Mouse (Mus musculus) adrenal gland, postnatal 14 days (tissue): ENCODE results near the gene Elmod1. TPM values are rescaled to one million over a fixed set of nuclear protein-coding genes. Genes with fewer than 3 reads are reported as not detected.
A peak's percentile ranks its signal among the peaks of the same experiment; 100 is the strongest.
"Not testable (repeated sequence)": the region's sequence is repeated elsewhere in the genome, so short reads cannot be mapped to it uniquely, and the experiment has no call there.

Experiments used
- DNase-seq: peaks from one replicate; pipeline ENCODE4 v3.0.0; 2021; ENCODE audit warnings: mixed read lengths
- long read RNA-seq, 2 experiments: library from polyadenylated mRNA; stranded (forward); transcript quantifications; one replicate each; pipeline ENCODE4 v2.0.0; 2021
- total RNA-seq: library from RNA; stranded (reverse); gene quantifications from 2 replicates; pipeline ENCODE4 v1.2.3, GENCODE M21; 2021

Gene Elmod1
- total RNA-seq = 3.8 and 3.9 TPM in 2 replicates
- long read RNA-seq, experiment 1, partial matches to known transcripts = 0 of 1 reads
- long read RNA-seq, experiment 1, other reads (novel, unspliced or antisense) = 0 of 1 reads
- long read RNA-seq, experiment 2 = 0 reads

DNA sequence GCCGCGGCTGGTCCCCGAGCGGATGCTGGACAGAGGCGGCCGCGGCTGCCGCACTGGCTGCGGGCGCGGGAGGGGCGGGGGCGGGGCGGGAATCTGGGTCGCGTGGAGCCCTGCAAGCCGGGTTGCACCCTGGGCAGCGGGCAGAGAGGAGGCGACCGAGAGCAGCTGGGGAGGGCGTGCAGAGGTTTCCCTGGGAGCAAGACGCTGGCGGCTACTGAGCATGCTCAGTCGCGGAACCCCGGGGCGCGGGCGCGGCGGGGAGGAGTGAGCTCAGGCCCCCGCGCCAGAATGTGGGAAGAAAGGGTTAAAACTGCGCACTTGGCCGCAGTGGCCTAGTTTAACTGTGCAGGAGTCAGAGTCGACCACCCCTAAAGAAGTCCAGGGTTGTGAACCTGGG, at the start of gene Elmod1:
Elmod1 (minus strand) TSS at position 180 of the 397 bp plus-strand sequence.
- DNase-seq = peak; percentile 78

GRCm38 (mm10) chr9:54022795-54023194, 47.7 kb upstream of the Elmod1 start:
- DNase-seq = no peak

GRCm38 (mm10) chr9:53994528-53994927, 19.4 kb upstream of the Elmod1 start:
- DNase-seq = no peak

DNA sequence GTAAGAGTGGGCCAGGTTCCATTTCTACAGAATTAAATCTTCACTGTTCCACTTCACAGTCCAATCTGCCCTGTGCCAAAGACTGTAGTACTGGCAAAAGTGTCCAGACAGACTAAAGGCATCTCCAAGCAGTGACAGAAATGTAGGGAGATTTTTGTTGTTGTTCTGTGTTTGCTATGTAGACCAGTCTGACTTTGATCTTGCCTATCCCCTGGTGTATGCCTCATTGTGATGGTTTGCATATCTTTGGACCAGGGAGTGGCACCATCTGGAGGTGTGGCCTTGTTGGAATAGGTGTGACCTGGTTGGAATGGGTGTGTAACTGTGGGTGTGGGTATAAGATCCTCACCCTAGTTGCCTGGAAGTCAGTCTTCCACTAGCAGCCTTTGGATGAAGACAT, 17.5 kb upstream of the Elmod1 start:
- DNase-seq = not testable (repeated sequence)

- peak; percentile 42 for DNase-seq
Measured at GRCm38 (mm10) chr9:53990921-53991320, 15.8 kb upstream of the Elmod1 start.

GRCm38 (mm10) chr9:53986972-53987371, 11.9 kb upstream of the Elmod1 start:
- peak; percentile 42 for DNase-seq

DNA sequence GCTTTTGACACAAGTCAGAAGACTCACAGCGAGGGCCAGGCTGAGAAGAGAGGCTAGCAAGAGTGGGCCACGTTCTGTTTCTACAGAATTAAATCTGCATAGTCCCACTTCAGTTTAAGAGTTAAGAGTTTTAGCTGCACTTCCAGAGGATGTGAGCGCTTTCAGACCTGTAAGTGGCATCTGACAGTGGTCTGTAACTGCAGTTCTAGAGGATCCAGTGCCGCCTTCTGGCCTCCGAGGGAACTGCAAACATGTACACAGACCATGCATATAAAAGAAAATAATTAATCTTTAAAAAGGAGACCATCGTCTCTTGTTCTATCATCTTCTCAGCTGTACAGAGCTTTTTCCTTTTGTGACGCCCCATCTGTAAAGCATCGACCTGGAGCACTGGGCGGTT, 9.8 kb upstream of the Elmod1 start:
- peak; percentile 62 for DNase-seq

GRCm38 (mm10) chr9:53974328-53975121, 576 bp downstream of the Elmod1 start:
- peak; percentile 21 for DNase-seq

GRCm38 (mm10) chr9:53973929-53974327, 1.2 kb downstream of the Elmod1 start:
- no peak for DNase-seq

- DNase-seq = no peak
Measured at GRCm38 (mm10) chr9:53973241-53973640, 1.9 kb downstream of the Elmod1 start.

- DNase-seq = no peak
Measured at GRCm38 (mm10) chr9:53972358-53972757, 2.7 kb downstream of the Elmod1 start.

- no peak for DNase-seq
Measured at GRCm38 (mm10) chr9:53967610-53968368, 7.3 kb downstream of the Elmod1 start.

GRCm38 (mm10) chr9:53957021-53957420, 18.1 kb downstream of the Elmod1 start:
- DNase-seq = no peak

DNA sequence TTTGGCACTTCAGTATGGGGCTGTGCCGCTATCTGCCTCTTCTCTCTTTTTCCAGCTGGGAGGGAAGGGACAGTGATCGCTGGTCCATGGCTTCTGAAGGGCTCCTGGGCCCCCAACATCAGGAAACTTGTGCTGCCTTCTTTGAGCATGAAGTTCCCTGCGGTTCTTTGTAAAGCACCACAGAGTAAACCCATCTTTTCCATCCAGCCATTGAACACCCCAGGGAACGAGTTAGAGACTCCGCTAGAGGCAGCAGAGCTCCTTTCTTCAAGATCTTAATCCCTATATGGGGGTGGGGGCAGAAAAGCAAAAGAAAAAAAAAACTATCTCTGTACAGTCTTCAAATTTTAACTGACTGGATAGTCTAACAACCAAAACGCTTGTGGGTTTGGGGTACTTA, 20.2 kb downstream of the Elmod1 start:
- DNase-seq = no peak

DNA sequence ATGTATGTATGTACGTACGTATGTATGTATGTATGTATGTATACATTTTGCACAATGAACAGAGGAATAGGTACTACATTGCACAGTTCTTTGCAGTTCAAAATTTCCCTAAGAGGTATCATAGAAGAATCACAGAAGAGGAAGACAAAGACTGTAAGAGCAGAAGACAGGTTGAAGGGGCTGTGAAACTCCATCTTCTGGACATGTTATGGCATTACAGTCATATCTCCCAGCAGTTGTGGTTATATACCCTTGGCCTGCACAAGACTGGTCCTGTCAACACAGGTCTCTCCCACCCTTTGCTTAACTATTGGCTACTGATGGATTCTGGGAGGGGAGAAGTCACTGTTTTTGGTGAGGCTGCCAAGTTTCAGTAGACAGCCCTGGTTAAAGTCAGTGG, 27.6 kb downstream of the Elmod1 start:
- no peak for DNase-seq

DNA sequence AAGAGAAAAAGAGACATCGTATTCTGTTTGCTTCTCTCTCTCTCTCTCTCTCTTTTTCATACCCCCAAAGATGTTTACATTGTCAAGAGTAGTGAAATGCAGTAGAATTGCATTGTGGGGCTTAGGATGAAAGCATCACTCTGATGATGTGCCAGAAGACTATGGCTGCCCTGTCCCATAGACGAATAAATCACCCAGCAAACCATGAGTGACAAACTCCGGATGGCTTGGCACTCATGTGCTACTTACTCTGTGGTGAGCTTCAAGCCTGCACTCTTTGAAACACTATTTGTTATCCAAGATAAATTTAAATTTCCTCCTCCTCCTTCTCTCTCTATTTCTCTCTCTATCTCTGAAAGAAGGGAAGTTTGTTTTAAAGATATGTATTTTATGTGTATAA, 36.5 kb downstream of the Elmod1 start:
- DNase-seq = no peak

GRCm38 (mm10) chr9:53934179-53934578, 40.9 kb downstream of the Elmod1 start:
- peak; percentile 52 for DNase-seq

- no peak for DNase-seq
Measured at GRCm38 (mm10) chr9:53933375-53933774, 41.7 kb downstream of the Elmod1 start.

DNA sequence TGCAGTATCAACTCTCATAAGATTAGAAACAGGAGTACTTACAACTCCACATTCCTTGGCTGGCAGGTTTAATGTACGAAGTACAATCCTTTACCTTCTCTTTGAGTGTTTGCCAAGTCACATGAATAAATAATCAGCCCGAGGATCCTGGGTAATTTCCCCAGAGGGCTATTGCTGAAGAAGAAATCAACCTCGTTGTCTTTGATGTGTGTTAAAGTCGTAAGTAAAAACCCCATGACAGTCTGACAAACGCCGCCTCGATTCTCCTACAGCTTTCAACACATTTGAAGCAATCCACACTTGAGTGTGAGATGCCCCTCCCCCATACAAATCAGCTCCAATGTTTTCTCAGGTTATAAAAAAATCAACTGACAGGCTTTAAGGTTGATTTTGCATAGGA, 44.2 kb downstream of the Elmod1 start:
- no peak for DNase-seq

- DNase-seq = no peak
Measured at GRCm38 (mm10) chr9:53921061-53921460, 54.0 kb downstream of the Elmod1 start.

GRCm38 (mm10) chr9:53915929-53916721, 59.0 kb downstream of the Elmod1 start:
- no peak for DNase-seq

DNA sequence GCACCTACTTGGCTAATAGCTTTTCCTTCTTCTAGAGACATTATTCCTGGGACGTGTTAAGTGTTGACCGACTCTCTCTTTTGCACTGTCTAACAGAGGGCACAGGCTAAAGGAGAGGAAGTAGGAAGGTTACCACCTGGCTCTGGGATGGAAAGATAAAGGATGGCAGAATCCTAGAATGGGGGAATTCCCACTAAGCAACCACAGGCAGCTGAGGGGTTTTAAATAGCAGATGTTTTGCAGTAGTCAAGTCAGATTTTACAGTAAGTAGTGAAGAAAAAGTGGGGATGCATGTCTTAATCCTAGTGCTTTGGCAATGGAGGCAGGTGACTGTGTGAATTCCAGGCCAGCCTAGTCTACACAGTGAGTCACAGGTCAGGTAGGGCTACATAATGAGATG, 64.3 kb downstream of the Elmod1 start:
- no peak for DNase-seq

- DNase-seq = no peak
Measured at GRCm38 (mm10) chr9:53910331-53910730, 64.8 kb downstream of the Elmod1 start.
